10 mouse cellular contexts compared by ENCODE assay signal in genomic region chr6:84867114-84867513, GRCm38 (mm10).
DNase-seq lines count a peak whose midpoint lies in the region; ATAC-seq and TF ChIP-seq lines count a peak whose summit lies in the region.
"Had no signal": no experiment of that assay in that cellular context is flagged by ENCODE, and none has a peak within 500 bp of the region (broad histone marks: within the 10 kb centered on the region; RNA-seq: fewer than 3 reads in every experiment).

No protein-coding gene starts in this region.

- no peak overlapping the region for H3K4me2 ChIP-seq in forebrain, embryonic 12.5 days
- H3K4me2 ChIP-seq: heart, embryonic 15.5 days; limb, embryonic 13.5 days had no signal

- no peak overlapping the region for H3K27ac ChIP-seq in heart, adult 2 months
- H3K27ac ChIP-seq in forebrain, embryonic 12.5 days = peak overlapping the region; percentile 44; the same call in 1 of the 2 replicates
- H3K27ac ChIP-seq: heart, embryonic 15.5 days; limb, embryonic 13.5 days had no signal

- H3K36me3 ChIP-seq in heart, adult 2 months (ENCODE audit: control insufficient read depth, insufficient read depth, low read length) = peaks cover 2% of the 10 kb centered on the region; the same call in 1 of the 2 replicates
- no peaks in the 10 kb centered on the region for H3K36me3 ChIP-seq in forebrain, embryonic 12.5 days (replicated peaks)
- H3K36me3 ChIP-seq: heart, embryonic 15.5 days; limb, embryonic 13.5 days had no signal

- H3K27me3 ChIP-seq in heart, adult 2 months (ENCODE audit: control insufficient read depth, insufficient read depth, low read length) = no peaks in the 10 kb centered on the region
- H3K27me3 ChIP-seq in forebrain, embryonic 12.5 days = no peaks in the 10 kb centered on the region
- H3K27me3 ChIP-seq: heart, embryonic 15.5 days; limb, embryonic 13.5 days had no signal

- no peak for DNase-seq in heart, adult 2 months
- no peak for DNase-seq in heart, postnatal 36 days
- peak; percentile 58 for DNase-seq in R1 (ENCODE audit: low read depth, low spot score)
- peak; percentile 18 to 29 for DNase-seq in kidney, postnatal 36 days
- no peak for DNase-seq in urinary bladder, postnatal 10 days (ENCODE audit: low spot score)
- DNase-seq in heart, postnatal 25 days (ENCODE audit: low spot score) = no peak
- no peak for DNase-seq in layer of hippocampus, adult 18-20 months (ENCODE audit: low spot score in 2 of 2)

- TF ChIP-seq EP300 in heart, adult 2 months (IDR thresholded peaks at IDR 0.05; ENCODE audit: insufficient read depth, low read depth, low read length) = no peak

- H3K4me1 ChIP-seq in heart, adult 2 months (ENCODE audit: control insufficient read depth, insufficient read depth, low read length) = no peaks in the 10 kb centered on the region; the same call in 1 of the 2 replicates
- H3K4me1 ChIP-seq in forebrain, embryonic 12.5 days = peaks cover 16% of the 10 kb centered on the region

- no peaks in the 10 kb centered on the region for H3K9me3 ChIP-seq in forebrain, embryonic 12.5 days
- H3K9me3 ChIP-seq: heart, embryonic 15.5 days; limb, embryonic 13.5 days had no signal

- no peak overlapping the region for H3K4me3 ChIP-seq in heart, adult 2 months
- H3K4me3 ChIP-seq in forebrain, embryonic 12.5 days (replicated peaks) = no peak overlapping the region
- H3K4me3 ChIP-seq: heart, embryonic 15.5 days; limb, embryonic 13.5 days had no signal

- no peak for TF ChIP-seq POLR2A in heart, adult 2 months (IDR thresholded peaks at IDR 0.05; ENCODE audit: insufficient read depth, low read depth, low read length)

- H3K79me2 ChIP-seq in heart, adult 2 months (replicated peaks; ENCODE audit: control insufficient read depth, insufficient read depth, low read length) = no peaks in the 10 kb centered on the region

- peak; percentile 86 for ATAC-seq in forebrain, embryonic 12.5 days (ENCODE audit: low FRiP score)

- intact Hi-C loops in heart, adult 2 months (cut with DNase I) = no loop called here
- intact Hi-C loops in heart, postnatal 36 days (cut with DNase I) = no loop called here
- intact Hi-C loops in heart, postnatal 25 days (cut with DNase I) = no loop called here

- TF ChIP-seq CTCF in heart, adult 2 months (IDR thresholded peaks at IDR 0.05) = 0 out of 2 replicates have a peak, but pooled peaks have one; percentile 3

- no peak overlapping the region for H3K9ac ChIP-seq in heart, adult 2 months (ENCODE audit: low read depth, low read length)
- H3K9ac ChIP-seq in forebrain, embryonic 12.5 days = no peak overlapping the region
- H3K9ac ChIP-seq: heart, embryonic 15.5 days; limb, embryonic 13.5 days had no signal

- 57% methylated on average over 4 of the region's 4 CpGs for WGBS in heart, adult 2 months
- 7% methylated on average over 4 of the region's 4 CpGs for WGBS in forebrain, embryonic 12.5 days

Comparison
In these comparisons a context has a peak if more than half of its experiments do, and no peak if none do; other contexts are left out.
1. DNase-seq: peak in R1 (single experiment) and kidney, postnatal 36 days (2 of 2); none in heart, adult 2 months (0 of 2), heart, postnatal 36 days (0 of 2), urinary bladder, postnatal 10 days (single experiment), heart, postnatal 25 days (single experiment) and layer of hippocampus, adult 18-20 months (0 of 2).